Mouse (Mus musculus): ENCODE measurements around the gene Gm26566. TPM values are rescaled to one million over a fixed set of nuclear protein-coding genes. Genes with fewer than 3 reads are reported as not detected.

Gene Gm26566
- polyA plus RNA-seq (2017; shearing (Covaris generic)), result under 1 TPM in 1 of 2 experiments, not detected in 1; 0.48 TPM

GRCm38 (mm10) chr4:88721791-88722721 lies at the start of gene Gm26566, which contains the start of gene Klhl9:
Gene Gm26566, plus strand, starts transcription at chr4:88721805.
Gene Klhl9, minus strand, starts transcription at chr4:88722465.

DNA sequence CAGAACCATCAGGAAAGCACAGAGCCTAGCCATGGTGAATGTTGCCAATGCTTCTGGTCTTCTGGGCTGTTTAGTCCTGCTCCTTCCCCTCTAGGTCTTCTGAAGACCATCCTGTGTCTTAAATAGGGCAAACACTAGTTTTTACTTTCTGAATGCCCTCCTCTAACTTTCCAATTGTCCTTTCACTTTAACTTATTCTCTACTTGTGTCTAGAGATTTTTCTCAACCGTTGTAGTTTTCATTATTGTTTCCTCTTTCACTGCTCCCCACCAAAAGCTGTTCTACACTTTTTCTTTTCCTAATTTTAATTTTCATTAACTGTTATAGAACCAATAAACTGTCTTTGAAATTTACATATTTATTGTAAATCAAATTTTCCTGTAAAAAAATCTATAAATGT lies 44.8 kb upstream of the Gm26566 start, which contains the start of gene Ifna16:
Gene Ifna16 (minus strand): TSS at position 101 of the 400 bp plus-strand sequence.

DNA sequence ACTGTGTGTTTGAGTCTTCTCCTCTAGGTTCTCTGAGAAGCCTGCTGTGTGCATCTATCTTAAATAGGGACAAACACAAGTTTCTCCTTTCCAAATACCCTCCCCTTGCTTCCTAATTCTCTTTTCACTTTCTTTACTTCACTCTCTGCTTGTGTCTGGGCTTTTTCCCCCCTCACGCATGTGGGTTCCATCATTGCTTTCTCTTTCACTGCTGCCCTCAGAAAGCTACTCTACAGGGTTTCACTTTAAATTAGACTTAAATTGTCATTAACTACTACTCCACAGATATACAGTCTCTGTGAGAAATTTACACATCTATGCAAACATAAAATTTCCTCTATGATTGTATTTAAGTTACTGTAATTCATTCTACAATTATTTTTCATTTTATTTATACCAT lies 37.8 kb upstream of the Gm26566 start, which contains the start of gene Ifna2:
Gene Ifna2 (minus strand): TSS at position 101 of the 400 bp plus-strand sequence.

GRCm38 (mm10) chr4:88691259-88691658 lies 30.3 kb upstream of the Gm26566 start, which contains the start of gene Ifnab:
Gene Ifnab, minus strand, starts transcription at chr4:88691359.

GRCm38 (mm10) chr4:88754818-88755340 lies 33.3 kb downstream of the Gm26566 start, which contains the start of gene Gm13271:
Gene Gm13271, plus strand, starts transcription at chr4:88754868.

DNA sequence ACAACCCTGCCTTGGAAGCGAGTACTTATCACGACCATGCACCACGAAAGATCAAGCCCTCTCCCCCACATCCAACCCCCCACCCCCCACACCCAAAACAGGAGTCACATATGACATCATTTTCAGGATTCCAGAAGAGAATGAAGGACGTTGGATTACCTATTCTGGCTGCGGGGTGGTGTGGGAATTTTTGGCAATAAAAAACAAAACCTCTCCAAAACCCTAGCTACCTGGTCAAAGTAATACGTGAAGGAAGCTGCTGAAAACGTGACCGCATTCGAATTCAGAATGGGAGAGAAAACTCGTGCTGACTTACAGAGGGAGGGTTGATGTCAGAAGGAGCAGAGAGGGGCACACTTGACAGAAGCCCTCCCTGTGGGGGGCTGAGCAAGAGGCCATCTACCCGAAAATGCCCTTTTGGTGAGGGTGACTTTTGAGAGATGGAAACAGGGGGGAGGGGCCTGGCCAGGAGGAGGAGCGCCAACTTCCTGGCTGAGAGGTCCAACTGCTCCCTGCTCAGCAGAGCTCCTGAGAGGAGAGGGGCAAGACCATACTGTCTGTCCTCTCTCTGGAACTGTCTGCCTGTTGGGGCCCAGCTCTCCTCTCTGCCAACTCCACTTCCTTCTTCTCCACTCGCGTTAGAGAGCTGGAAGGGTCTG lies 38.1 kb downstream of the Gm26566 start, which contains the start of gene Gm13283:
Gene Gm13283 (plus strand): TSS at position 510 of the 659 bp plus-strand sequence.

Other genes starting within 250 kb of the Gm26566 start
- gene Ifnb1, start 199.0 kb upstream of the Gm26566 start, polyA plus RNA-seq (2017; shearing (Covaris generic)), result not detected
- gene Ifna15, start 163.6 kb upstream of the Gm26566 start, polyA plus RNA-seq (2017; shearing (Covaris generic)), result under 1 TPM in 1 of 2 experiments, not detected in 1; 0.60 TPM
- gene Ifna14, start 150.0 kb upstream of the Gm26566 start, polyA plus RNA-seq (2017; shearing (Covaris generic)), result not detected
- gene Ifna9, start 129.4 kb upstream of the Gm26566 start, polyA plus RNA-seq (2017; shearing (Covaris generic)), result not detected
- gene Ifna12, start 118.4 kb upstream of the Gm26566 start, polyA plus RNA-seq (2017; shearing (Covaris generic)), result not detected
- gene C87499, start 87.4 kb upstream of the Gm26566 start, polyA plus RNA-seq (2017; shearing (Covaris generic)), result not detected
- not detected for gene Ifna13, start 77.3 kb upstream of the Gm26566 start, polyA plus RNA-seq (2017; shearing (Covaris generic))
- gene Ifna16, start 44.9 kb upstream of the Gm26566 start, polyA plus RNA-seq (2017; shearing (Covaris generic)), result not detected
- gene Ifna2, start 37.9 kb upstream of the Gm26566 start, polyA plus RNA-seq (2017; shearing (Covaris generic)), result not detected
- not detected for gene Ifnab, start 30.4 kb upstream of the Gm26566 start, polyA plus RNA-seq (2017; shearing (Covaris generic))
- 10 to 100 TPM; 18.8 to 27.9 TPM for gene Klhl9, start 660 bp downstream of the Gm26566 start, polyA plus RNA-seq (2017; shearing (Covaris generic))
- not detected for gene Gm13271, start 33.1 kb downstream of the Gm26566 start, polyA plus RNA-seq (2017; shearing (Covaris generic))
- under 1 TPM; 0.75 to 0.85 TPM for gene Gm13283, start 38.3 kb downstream of the Gm26566 start, polyA plus RNA-seq (2017; shearing (Covaris generic))
- under 1 TPM in 1 of 2 experiments, not detected in 1; 0.19 TPM for gene Gm13290, start 52.0 kb downstream of the Gm26566 start, polyA plus RNA-seq (2017; shearing (Covaris generic))
- gene Gm13289, start 55.1 kb downstream of the Gm26566 start, polyA plus RNA-seq (2017; shearing (Covaris generic)), result not detected
- not detected for gene Gm13272, start 58.0 kb downstream of the Gm26566 start, polyA plus RNA-seq (2017; shearing (Covaris generic))
- gene Ifnz, start 60.3 kb downstream of the Gm26566 start, polyA plus RNA-seq (2017; shearing (Covaris generic)), result under 1 TPM in 1 of 2 experiments, not detected in 1; 0.48 TPM
- gene Gm13276, start 63.9 kb downstream of the Gm26566 start, polyA plus RNA-seq (2017; shearing (Covaris generic)), result not detected
- not detected for gene Gm13277, start 66.8 kb downstream of the Gm26566 start, polyA plus RNA-seq (2017; shearing (Covaris generic))
- gene Gm13278, start 69.7 kb downstream of the Gm26566 start, polyA plus RNA-seq (2017; shearing (Covaris generic)), result not detected
- gene Gm13275, start 72.7 kb downstream of the Gm26566 start, polyA plus RNA-seq (2017; shearing (Covaris generic)), result not detected
- gene Gm13279, start 75.6 kb downstream of the Gm26566 start, polyA plus RNA-seq (2017; shearing (Covaris generic)), result not detected
- gene Gm13285, start 77.9 kb downstream of the Gm26566 start, polyA plus RNA-seq (2017; shearing (Covaris generic)), result 1 to 10 TPM in 1 of 2 experiments, under 1 TPM in 1; 0.80 to 1.1 TPM
- not detected for gene Gm13287, start 81.4 kb downstream of the Gm26566 start, polyA plus RNA-seq (2017; shearing (Covaris generic))
- gene Gm13288, start 83.7 kb downstream of the Gm26566 start, polyA plus RNA-seq (2017; shearing (Covaris generic)), result under 1 TPM in 1 of 2 experiments, not detected in 1; 0.10 TPM
- gene Ifna7, start 94.4 kb downstream of the Gm26566 start, polyA plus RNA-seq (2017; shearing (Covaris generic)), result not detected
- not detected for gene Ifna11, start 98.2 kb downstream of the Gm26566 start, polyA plus RNA-seq (2017; shearing (Covaris generic))
- gene Ifna6, start 105.6 kb downstream of the Gm26566 start, polyA plus RNA-seq (2017; shearing (Covaris generic)), result not detected
- not detected for gene Ifna5, start 113.7 kb downstream of the Gm26566 start, polyA plus RNA-seq (2017; shearing (Covaris generic))
- gene Ifna4, start 120.1 kb downstream of the Gm26566 start, polyA plus RNA-seq (2017; shearing (Covaris generic)), result not detected
- gene Ifna1, start 128.3 kb downstream of the Gm26566 start, polyA plus RNA-seq (2017; shearing (Covaris generic)), result not detected
- gene Ifne, start 158.4 kb downstream of the Gm26566 start, polyA plus RNA-seq (2017; shearing (Covaris generic)), result not detected

Data from activated CD4-positive, CD25-positive, alpha-beta regulatory T cell (primary cell).